Mouse (Mus musculus) liver, postnatal 0 days (tissue): Measurements from ENCODE around the gene Ythdf1.

Experiments used
- CTCF ChIP-seq: sonication (generic); IDR thresholded peaks from 2 replicates; pipeline ENCODE4 v1.5.1; 2016; ENCODE audit warnings: antibody characterized with exemption, low read depth
- EP300 ChIP-seq: IDR thresholded peaks from 2 replicates; pipeline ENCODE4 v1.6.1; 2016; ENCODE audit warnings: antibody characterized with exemption, low read depth, mild to moderate bottlenecking

DNA sequence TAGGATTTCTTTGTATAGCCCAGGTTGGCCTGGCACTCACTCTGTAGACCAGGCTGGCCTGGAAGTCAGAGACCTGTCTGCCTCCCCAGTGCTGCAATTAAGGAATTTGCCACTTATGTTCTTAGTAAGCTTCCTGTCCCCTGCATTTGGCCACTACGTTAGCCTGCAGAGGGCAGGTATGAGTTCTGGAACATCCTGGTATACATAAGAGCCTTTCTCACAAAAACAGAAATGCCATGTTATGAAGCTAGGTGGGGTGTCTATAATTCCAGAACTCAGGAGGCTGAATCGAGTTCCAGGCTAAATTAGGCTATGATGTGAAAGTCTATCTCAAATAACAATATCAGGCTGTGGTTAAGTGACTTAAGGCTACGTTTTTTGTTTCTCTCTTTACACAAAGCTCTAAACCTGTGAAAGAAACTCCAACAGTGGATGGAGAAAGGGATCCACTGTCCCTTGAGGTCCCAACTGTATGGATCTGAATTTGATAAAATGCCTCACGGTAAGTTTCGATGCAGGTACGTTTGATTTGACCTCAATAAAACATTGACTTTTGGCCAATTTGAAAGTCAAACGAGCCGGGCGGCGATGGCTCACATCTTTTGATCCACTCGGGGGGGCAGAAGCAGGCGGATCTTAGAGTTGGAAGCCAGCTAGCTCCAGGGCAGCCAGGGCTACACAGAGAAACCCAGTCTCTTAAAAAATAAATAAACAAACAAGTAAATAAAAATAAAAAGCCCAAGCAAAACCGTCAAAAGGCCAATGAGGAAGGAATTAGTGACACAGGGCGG, 45.5 kb upstream of the Ythdf1 start:
- TF ChIP-seq EP300 = no peak
- peak; percentile 50 for TF ChIP-seq CTCF
